Mouse (Mus musculus): ENCODE measurements around the gene Ctcfl. TPM values are rescaled to one million over a fixed set of nuclear protein-coding genes. Genes with fewer than 3 reads are reported as not detected.

The Ctcfl gene
- not detected in 2 replicates for total RNA-seq (2017)

DNA sequence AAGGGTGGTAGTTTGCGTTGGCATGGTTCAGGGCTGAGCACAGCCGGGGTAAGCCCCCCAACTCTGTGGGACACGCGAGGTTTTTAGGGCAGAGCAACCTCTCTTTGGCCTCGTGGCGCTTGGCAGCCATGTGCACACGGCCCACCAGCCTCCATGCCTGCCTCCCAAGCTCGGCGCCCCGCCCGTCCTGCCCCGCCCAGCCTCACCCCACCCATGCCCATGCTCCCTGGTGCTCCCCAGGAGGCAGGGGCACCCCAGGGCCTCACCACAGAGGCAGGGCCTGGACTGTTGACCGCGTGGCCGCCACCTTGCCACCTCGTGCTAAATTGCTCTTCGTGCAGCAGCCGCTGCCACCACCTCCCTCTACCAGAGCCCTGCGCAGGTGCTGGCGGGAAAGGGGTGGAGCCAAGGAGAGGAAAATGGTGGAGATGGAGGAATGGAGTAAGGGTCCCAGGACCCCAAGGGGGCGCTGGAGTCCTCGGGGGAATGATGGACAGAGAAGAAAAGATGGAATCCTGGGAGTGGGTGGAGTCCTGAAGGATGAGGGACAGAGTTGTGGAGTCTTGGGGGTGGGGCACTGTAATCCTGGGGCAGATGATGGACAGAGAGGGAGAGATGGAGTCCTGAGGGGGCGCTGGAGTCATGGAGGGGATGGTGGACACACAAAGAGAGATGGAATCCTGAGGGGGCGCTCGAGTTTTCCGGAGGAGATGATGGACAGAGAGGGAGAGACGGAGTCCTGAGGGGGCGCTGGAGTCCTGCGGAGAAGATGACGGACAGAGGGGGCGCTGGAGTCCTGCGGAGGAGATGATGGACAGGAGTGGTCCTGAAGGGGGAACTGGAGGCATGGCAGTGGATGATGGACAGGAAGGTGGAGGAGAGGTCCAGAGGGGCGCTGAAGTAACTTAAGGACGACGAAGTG lies at the start of gene Ctcfl:
Gene Ctcfl (minus strand): TSS at position 503 of the 922 bp plus-strand sequence.
- ATAC-seq (replicated peaks; ENCODE audit: low read depth, poor library complexity, severe bottlenecking), result 0 out of 2 replicates have a peak, but pooled peaks have one; percentile 18

DNA sequence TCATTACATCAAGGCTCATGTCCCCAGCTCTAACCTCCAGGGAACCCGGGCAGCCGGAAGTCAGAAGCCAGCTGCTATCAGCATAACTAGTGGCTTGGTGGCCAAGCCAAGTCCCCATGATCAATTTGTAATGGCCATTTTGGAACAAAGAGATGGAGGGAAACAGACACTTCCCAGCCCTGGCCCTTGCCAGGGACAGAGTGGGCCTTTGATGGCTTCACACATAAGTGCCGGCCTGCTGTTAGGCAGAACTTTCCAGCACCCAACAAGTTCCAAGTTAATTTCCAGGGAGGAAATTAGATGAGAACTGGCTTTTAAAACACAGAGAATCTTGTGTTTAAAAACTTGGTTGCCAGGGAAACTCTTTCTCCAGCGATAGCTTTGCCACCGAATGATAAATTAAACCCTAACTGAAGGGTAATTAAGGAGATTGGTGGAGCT lies 49.1 kb upstream of the Ctcfl start:
- no peak for ATAC-seq (replicated peaks; ENCODE audit: low read depth, poor library complexity, severe bottlenecking)

DNA sequence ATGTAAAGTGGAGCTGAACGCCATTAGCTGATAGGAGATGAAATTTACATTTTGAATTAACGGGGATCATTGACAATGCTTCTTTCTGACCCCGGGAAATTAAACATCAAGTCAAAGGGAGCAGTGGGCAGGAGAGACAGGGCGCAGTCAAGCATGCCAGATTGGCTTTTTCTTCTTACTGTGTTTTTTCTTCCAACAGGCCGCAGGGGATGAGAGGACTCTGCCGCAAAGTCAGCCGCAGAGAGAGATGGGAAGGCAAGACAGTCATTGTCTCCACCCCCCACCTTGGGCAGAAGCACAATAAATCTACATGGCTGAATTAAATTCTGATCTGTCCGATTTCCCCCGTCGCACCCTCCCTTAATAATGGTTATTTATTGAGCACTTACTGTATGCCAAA lies 46.0 kb upstream of the Ctcfl start:
- ATAC-seq (replicated peaks; ENCODE audit: low read depth, poor library complexity, severe bottlenecking), result no peak

DNA sequence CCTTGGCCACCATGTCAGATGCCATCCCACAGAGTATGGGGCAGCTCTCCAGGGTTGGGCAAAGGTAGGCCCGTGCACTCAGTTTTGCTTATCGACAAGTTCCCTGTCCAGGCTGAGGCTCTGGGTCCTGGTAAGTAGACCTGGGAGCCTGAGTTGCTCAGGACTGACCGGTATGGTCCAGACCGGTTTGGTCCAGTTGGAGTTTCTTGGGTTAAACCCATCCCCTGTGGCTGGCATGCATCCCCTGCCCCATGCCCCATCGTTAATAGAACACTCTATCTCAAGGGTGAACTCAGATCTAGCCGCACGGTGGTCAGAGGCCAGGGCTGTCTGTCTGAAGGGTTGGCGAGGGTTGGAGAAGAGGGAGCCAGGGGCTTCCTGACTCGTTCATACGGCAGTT lies 45.6 kb upstream of the Ctcfl start:
- ATAC-seq (replicated peaks; ENCODE audit: low read depth, poor library complexity, severe bottlenecking), result no peak

DNA sequence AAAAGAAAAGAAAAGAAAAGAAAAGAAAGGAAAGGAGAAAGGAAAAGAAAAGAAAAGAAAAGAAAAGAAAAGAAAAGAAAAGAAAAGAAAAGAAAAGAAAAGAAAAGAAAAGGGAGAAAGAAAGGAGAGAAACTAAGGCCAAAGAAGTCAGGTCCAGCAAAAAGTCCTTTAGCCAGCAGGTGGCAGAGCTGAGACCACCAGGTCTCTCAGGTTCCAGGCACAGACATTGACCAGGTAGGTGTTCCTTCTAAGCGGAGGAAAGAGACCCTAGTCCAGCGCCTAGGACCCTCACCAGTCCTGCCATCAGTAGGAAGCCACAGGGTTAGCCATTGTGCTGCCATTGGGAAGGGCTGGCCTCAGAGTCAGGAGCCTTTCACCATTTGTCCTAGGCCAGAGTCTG lies 45.0 kb upstream of the Ctcfl start:
- ATAC-seq (replicated peaks; ENCODE audit: low read depth, poor library complexity, severe bottlenecking), result no peak

DNA sequence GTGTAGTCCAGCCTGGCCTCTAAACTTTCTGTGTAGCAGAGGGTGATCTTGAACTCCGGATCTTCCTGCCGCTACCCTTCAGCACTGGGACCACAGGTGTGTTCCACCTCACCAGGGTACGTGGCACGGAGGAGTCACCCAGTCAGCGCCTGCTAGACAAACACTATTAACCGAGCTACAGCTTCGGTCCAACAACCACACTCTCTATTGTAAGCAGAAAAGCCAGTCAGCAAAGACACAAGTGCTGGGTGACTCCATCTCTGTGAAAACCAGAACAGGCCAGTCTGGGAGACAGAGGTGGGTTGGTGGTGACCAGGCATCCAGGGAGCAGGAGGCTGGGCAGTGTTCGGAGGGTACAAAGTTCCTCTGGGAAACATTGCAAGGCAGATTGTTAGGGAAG lies 44.1 kb upstream of the Ctcfl start:
- no peak for ATAC-seq (replicated peaks; ENCODE audit: low read depth, poor library complexity, severe bottlenecking)

DNA sequence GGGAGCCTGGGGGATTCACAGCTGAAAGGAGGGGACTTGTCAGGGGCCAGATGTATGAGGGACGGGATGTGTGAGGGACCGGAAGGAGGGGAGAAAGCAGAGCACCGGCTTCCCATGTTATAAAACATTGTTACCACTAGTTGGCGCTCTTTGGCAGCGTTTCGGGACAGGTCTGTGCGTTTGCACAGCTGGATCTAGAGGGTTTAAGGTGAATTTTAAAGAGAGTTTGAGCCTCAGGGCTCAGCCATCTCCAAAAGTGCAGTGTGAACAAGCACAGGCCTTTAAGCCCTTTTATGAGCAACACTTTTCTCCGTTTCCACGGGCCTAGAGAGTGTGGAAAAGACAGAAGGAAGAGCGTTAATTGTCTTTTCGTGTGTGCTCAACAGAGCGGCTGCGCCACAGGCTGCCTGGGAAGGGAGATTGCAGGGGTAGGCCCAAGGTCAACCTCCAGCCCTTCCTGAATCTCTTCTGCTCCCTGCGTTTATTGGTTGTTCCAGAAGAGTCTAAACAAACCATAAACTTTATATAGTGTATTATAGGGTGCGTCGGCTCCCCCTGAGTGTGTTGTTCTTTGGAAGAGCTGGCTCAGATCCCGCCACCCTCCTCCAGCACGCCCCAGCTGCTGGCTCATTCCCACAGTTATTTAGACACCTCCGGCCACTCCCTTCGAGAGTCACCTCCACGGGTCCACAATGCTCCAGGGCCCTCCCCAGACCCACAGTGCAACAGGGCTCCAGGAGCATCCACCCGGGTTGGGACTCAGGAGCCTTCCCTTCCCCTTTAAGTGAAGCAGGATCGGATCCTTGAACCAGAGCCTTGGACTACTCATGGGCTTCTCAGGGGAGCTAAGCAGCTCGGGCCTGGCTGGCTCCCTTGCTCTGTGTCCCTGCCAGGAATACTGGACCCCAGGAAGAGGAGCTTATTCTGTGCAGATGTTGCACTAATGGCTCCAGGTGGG lies 40.3 kb upstream of the Ctcfl start:
- ATAC-seq (replicated peaks; ENCODE audit: low read depth, poor library complexity, severe bottlenecking), result peak; percentile 97

DNA sequence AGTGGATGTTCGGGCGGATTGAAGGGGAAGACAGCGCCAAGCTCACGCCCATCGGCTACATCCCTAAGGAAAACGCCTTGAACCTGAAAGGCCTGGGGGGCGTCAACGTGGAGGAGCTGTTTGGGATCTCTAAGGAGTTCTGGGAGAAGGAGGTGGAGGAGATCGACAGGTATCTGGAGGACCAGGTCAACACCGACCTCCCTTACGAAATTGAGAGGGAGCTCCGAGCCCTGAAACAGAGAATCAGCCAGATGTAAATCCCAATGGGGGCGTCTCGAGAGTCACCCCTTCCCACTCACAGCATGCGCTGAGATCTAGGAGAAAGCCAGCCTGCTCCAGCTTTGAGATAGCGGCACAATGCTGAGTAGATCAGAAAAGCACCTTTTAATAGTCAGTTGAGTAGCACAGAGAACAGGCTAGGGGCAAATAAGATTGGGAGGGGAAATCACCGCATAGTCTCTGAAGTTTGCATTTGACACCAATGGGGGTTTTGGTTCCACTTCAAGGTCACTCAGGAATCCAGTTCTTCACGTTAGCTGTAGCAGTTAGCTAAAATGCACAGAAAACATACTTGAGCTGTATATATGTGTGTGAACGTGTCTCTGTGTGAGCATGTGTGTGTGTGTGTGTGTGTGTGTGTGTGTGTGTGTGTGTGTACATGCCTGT lies 39.2 kb upstream of the Ctcfl start:
- no peak for ATAC-seq (replicated peaks; ENCODE audit: low read depth, poor library complexity, severe bottlenecking)

DNA sequence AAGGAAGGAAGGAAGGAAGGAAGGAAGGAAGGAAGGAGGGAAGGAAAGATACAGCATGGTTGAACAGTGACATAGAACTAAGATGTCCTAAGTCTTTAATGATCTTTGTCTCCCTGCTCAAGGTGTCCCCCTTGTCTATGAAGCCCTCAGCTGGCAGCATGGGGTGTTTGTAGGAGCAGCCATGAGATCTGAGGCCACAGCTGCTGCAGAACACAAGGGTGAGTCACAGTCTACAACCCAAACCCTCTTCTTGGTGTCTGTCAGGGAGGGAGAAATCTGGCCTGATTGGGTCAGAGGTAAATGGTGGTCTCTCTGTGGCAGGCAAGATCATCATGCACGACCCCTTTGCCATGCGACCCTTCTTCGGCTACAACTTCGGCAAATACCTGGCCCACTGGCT lies 38.5 kb upstream of the Ctcfl start:
- ATAC-seq (replicated peaks; ENCODE audit: low read depth, poor library complexity, severe bottlenecking), result no peak

DNA sequence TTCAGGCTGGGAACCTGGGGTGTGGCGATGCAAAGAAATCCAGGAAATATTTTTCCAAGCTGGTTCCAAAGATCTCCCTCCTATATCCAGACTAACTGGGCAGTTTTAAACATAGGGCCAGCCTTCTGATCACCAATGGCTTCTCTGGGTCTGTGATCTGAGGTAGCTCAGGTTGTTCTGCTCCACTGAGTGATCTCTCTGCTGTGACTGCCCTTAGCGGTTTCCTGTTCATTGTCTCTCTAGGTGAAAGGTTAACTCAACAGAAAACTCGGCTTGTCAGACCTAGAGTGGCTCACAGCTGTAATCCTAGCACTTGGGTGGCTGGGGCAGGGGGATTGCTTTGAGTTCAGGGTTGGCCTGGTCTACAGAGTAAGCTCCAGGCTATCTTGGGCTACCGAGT lies 38.1 kb upstream of the Ctcfl start:
- ATAC-seq (replicated peaks; ENCODE audit: low read depth, poor library complexity, severe bottlenecking), result no peak

DNA sequence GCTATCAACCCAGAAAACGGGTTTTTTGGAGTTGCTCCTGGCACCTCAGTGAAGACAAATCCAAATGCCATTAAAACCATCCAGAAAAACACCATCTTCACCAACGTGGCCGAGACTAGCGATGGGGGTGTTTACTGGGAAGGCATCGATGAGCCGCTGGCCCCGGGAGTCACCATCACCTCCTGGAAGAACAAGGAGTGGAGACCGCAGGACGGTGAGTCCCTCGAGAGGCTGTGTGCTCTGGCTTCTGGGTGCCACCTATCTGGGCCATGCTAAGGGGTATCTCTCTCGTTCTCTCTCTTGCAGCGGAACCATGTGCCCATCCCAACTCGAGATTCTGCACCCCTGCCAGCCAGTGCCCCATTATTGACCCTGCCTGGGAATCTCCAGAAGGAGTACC lies 37.6 kb upstream of the Ctcfl start:
- ATAC-seq (replicated peaks; ENCODE audit: low read depth, poor library complexity, severe bottlenecking), result no peak

DNA sequence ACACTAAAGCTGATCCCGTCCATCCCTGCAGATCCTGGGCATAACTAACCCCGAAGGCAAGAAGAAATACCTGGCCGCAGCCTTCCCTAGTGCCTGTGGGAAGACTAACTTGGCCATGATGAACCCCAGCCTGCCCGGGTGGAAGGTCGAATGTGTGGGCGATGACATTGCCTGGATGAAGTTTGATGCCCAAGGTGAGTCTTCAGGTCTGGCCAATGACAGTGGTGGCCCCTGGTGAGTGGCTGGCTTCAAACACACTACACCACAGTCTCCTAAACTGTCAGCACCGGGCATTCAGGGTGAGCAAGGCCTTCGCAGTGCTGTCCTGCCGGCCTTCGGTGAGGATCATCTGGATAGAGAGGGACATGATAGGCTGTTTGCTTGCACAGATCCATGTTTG lies 36.6 kb upstream of the Ctcfl start:
- no peak for ATAC-seq (replicated peaks; ENCODE audit: low read depth, poor library complexity, severe bottlenecking)

DNA sequence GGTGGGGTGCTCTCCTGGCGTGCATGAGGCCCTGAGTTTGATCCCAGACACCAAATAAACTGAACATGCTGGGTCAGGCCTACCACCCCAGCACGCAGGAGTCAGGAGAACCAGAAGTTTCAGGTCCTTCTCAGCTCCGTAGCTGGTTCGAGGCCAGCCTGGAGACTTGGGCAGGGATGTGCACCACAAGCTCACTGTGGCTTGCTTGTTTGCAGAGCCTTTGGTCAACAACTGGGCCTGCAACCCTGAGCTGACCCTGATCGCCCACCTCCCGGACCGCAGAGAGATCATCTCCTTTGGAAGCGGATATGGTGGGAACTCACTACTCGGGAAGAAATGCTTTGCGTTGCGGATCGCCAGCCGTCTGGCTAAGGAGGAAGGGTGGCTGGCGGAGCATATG lies 35.6 kb upstream of the Ctcfl start:
- ATAC-seq (replicated peaks; ENCODE audit: low read depth, poor library complexity, severe bottlenecking), result no peak

DNA sequence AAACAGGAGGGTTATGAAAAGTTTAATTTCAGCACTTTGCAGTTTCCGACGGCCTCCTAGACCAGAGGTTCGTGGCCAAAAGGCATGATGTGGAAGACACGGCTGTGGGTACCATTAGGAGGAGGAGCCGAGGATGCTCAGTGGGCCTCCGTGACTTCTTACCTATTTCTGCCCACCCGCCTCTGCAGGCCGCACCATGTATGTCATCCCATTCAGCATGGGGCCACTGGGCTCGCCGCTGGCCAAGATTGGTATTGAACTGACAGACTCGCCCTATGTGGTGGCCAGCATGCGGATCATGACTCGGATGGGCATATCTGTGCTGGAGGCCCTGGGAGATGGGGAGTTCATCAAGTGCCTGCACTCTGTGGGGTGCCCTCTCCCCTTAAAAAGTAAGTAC lies 35.2 kb upstream of the Ctcfl start:
- no peak for ATAC-seq (replicated peaks; ENCODE audit: low read depth, poor library complexity, severe bottlenecking)

DNA sequence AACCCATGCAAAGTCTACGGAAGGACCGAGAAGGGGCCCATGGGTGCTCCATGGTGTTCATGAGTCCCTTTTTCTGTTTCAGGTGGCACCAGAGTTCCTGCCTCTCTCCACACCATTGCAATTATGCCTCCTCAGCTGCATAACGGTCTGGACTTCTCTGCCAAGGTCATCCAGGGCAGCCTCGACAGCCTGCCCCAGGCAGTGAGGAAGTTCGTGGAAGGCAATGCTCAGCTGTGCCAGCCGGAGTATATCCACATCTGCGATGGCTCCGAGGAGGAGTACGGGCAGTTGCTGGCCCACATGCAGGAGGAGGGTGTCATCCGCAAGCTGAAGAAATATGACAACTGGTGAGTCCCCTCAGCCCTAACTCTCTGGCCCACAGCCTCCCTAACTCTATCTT lies 33.9 kb upstream of the Ctcfl start:
- no peak for ATAC-seq (replicated peaks; ENCODE audit: low read depth, poor library complexity, severe bottlenecking)

DNA sequence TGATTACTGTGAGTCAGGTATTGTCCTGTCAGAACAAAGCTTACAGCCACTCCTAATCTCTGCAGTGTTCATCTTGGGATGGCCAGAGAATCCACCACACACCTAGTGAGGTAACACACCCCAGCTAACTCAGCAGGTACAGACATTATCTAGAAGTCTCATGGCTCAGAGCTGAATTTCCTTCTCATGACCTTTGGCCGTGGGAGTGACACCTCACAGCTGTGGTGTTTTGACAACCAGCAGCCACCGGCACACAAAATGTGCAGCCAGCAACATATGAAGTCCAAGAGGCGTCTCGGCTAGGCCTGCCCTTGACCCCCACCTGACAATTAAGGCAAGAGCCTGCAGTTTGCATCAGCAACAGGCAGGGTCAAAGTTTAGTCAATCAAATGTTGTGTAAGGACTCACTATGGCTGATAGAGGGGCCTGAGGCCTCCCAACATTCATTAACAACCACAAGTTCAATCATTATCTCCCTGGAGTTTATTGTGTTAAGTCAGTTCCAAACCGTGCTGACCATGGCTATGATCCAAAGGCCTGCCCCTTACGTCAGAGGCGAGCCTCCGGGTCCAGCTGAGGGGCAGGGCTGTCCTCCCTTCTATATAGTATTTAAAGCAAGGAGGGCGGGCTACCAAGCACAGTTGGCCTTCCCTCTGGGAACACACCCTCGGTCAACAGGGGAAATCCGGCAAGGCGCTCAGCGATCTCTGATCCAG lies 33.3 kb upstream of the Ctcfl start, which contains the start of gene Pck1:
Gene Pck1 (plus strand): TSS at position 613 of the 716 bp plus-strand sequence.
- no peak for ATAC-seq (replicated peaks; ENCODE audit: low read depth, poor library complexity, severe bottlenecking)

DNA sequence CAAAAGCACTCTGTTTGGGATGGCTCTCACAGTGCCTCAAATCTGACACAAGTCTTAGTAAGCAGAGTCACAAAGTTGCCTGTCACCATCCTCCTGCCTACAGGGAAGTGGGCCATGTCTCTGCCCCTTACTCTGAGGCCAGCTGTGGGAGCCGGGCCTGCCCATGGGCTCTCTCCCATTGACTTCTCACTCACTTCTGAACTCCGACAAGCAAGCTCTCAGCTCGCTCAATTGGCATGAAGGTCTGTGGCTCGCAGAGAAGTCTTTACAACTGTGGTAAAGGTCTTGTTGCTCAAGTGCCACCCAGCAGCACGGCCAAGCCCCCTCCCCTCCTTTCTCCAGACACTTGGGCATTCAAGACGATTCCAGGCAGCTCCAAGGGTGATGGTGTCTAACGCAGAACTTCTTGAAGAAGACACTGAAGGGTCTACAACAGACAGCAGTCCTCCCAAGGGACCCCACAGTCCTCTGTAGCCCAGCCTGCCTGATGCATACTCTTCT lies 32.5 kb upstream of the Ctcfl start:
- no peak for ATAC-seq (replicated peaks; ENCODE audit: low read depth, poor library complexity, severe bottlenecking)

DNA sequence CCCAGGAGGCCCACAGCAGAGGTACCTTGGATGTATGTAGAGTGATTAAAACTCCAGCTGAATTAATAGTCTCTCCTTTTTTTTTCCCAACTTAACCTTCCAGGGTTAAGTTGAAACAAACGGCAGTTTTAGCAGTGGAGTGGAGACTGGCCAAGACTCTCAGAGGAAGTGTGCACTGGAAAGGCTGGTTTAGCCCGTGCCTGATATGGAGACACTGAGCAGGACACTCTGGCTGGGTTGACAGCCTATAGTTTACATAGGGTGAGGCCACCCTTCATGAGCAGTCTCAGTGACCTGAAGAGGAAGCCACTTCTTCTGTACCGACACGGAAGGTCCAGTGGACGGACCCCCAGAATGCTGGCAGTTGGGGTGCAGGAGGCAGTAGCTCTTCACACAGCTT lies 32.0 kb upstream of the Ctcfl start:
- no peak for ATAC-seq (replicated peaks; ENCODE audit: low read depth, poor library complexity, severe bottlenecking)

DNA sequence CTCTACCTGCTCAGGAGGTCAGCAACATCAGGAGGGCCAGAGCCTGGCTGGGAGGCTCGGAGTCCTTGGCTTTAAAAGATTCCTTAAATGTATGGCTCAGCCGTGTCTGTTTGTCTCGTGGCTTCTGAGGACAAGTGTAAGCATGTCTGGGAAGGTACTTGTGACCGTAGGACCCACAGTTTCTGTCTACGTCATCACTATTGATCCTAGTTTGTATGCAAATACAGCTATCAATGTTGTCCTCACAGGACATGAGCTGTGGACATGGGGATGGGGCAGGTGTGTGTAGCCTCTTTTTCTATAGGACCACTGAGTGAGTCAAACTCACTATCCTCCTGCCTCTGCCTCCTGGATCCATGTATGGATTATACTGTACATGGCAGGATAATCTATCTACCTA lies 28.7 kb upstream of the Ctcfl start:
- ATAC-seq (replicated peaks; ENCODE audit: low read depth, poor library complexity, severe bottlenecking), result no peak
